Mouse (Mus musculus): ENCODE data around the gene Top3a.

Gene Top3a

GRCm38 (mm10) chr11:60697561-60697960, 79.6 kb downstream of the Top3a start:
- H3K36me3 ChIP-seq (ENCODE audit: insufficient read depth, low read length) = peaks cover 10% of the 10 kb centered on the region
- no peak overlapping the region for H3K4me3 ChIP-seq (replicated peaks; ENCODE audit: low read length)
- H3K4me1 ChIP-seq (replicated peaks; ENCODE audit: low read depth, low read length) = peaks cover 43% of the 10 kb centered on the region
- no peaks in the 10 kb centered on the region for H3K9me3 ChIP-seq (ENCODE audit: low read length)
- peak; percentile 49 for TF ChIP-seq CTCF (conservative IDR thresholded peaks at IDR 0.05; ENCODE audit: low read length)
- TF ChIP-seq NANOG (IDR thresholded peaks at IDR 0.05; ENCODE audit: borderline replicate concordance, low read length) = no peak
- peaks cover 9% of the 10 kb centered on the region for H3K27me3 ChIP-seq (ENCODE audit: insufficient read depth, low read length)

GRCm38 (mm10) chr11:60696165-60696564, 81.0 kb downstream of the Top3a start:
- TF ChIP-seq POU5F1 (IDR thresholded peaks at IDR 0.05; ENCODE audit: borderline replicate concordance, low read length) = no peak
- TF ChIP-seq CTCF (conservative IDR thresholded peaks at IDR 0.05; ENCODE audit: low read length) = no peak; the same call in 1 of the 2 replicates
- no peak for TF ChIP-seq NANOG (IDR thresholded peaks at IDR 0.05; ENCODE audit: borderline replicate concordance, low read length)
- H3K36me3 ChIP-seq (ENCODE audit: insufficient read depth, low read length) = no peaks in the 10 kb centered on the region
- H3K9me3 ChIP-seq (ENCODE audit: low read length) = no peaks in the 10 kb centered on the region
- peaks cover 31% of the 10 kb centered on the region for H3K4me1 ChIP-seq (replicated peaks; ENCODE audit: low read depth, low read length)
- H3K4me3 ChIP-seq (replicated peaks; ENCODE audit: low read length) = no peak overlapping the region
- H3K27me3 ChIP-seq (ENCODE audit: insufficient read depth, low read length) = peaks cover 7% of the 10 kb centered on the region

All from E14TG2a.4 (cell line).